Mouse (Mus musculus): ENCODE results near the gene Mlec.
A peak's percentile ranks its signal among the peaks of the same experiment; 100 is the strongest.
"Not testable (repeated sequence)": the region's sequence is repeated elsewhere in the genome, so short reads cannot be mapped to it uniquely, and the experiment has no call there.

Gene Mlec

GRCm38 (mm10) chr5:115124690-115125089 lies 33.3 kb downstream of the Mlec start:
- no peak for DNase-seq

GRCm38 (mm10) chr5:115120978-115121377 lies 37.0 kb downstream of the Mlec start:
- DNase-seq = peak; percentile 56

- DNase-seq = peak; percentile 61
Observed at GRCm38 (mm10) chr5:115118961-115119570, 38.9 kb downstream of the Mlec start, which contains the start of gene Acads. Gene Acads, minus strand, starts transcription at chr5:115119346.

- no peak for DNase-seq
Observed at GRCm38 (mm10) chr5:115117467-115117866, 40.5 kb downstream of the Mlec start.

- DNase-seq = no peak
Observed at GRCm38 (mm10) chr5:115116426-115116825, 41.6 kb downstream of the Mlec start.

GRCm38 (mm10) chr5:115114501-115114900 lies 43.5 kb downstream of the Mlec start:
- DNase-seq = no peak

- no peak for DNase-seq
Observed at GRCm38 (mm10) chr5:115113244-115113643, 44.7 kb downstream of the Mlec start.

GRCm38 (mm10) chr5:115111156-115111555 lies 46.8 kb downstream of the Mlec start:
- no peak for DNase-seq

GRCm38 (mm10) chr5:115103253-115103652 lies 54.7 kb downstream of the Mlec start:
- not testable (repeated sequence) for DNase-seq

GRCm38 (mm10) chr5:115102231-115102630 lies 55.7 kb downstream of the Mlec start:
- DNase-seq = no peak

- no peak for DNase-seq
Observed at GRCm38 (mm10) chr5:115100473-115100872, 57.5 kb downstream of the Mlec start.

GRCm38 (mm10) chr5:115099991-115100390 lies 58.0 kb downstream of the Mlec start:
- DNase-seq = no peak

- no peak for DNase-seq
Observed at GRCm38 (mm10) chr5:115099530-115099929, 58.4 kb downstream of the Mlec start.

- no peak for DNase-seq
Observed at GRCm38 (mm10) chr5:115098195-115098594, 59.8 kb downstream of the Mlec start, which contains the start of gene Gm10401. Gene Gm10401, minus strand, starts transcription at chr5:115098295.
